Mouse (Mus musculus) stomach, postnatal 0 days (tissue): ENCODE data around the gene Fut1.

Source experiments
- CTCF ChIP-seq: IDR thresholded peaks from 2 replicates; pipeline ENCODE4 v1.5.1; 2016; ENCODE audit warnings: antibody characterized with exemption, low read depth, mild to moderate bottlenecking, moderate library complexity
- EP300 ChIP-seq: optimal IDR thresholded peaks from 2 replicates; pipeline ENCODE3; 2016; ENCODE audit warnings: antibody characterized with exemption

GRCm38 (mm10) chr7:45618316-45618715, 1.2 kb downstream of the Fut1 start:
- TF ChIP-seq CTCF (no peak), EP300 (no peak)
